Mouse (Mus musculus): ENCODE data around the gene Col6a2. TPM values are rescaled to one million over a fixed set of nuclear protein-coding genes. Genes with fewer than 3 reads are reported as not detected.

Col6a2 gene
- polyA plus RNA-seq, 1 experiment from 2014 or later = 19.9 TPM

Other genes starting within 250 kb of the Col6a2 start
- gene AC141477.1, start 183.2 kb downstream of the Col6a2 start, polyA plus RNA-seq (2014; fragmentation: Nextera tagmentation; extraction: Ambion mirVana) = not detected in 2 replicates
- 5.4 and 7.8 TPM in 2 replicates for gene Pcnt, start 180.8 kb downstream of the Col6a2 start, polyA plus RNA-seq (2014; fragmentation: Nextera tagmentation; extraction: Ambion mirVana)
- not detected in 2 replicates for gene 2610028H24Rik, start 174.5 kb downstream of the Col6a2 start, polyA plus RNA-seq (2014; fragmentation: Nextera tagmentation; extraction: Ambion mirVana)
- 66.8 and 67.4 TPM in 2 replicates for gene Mcm3ap, start 154.7 kb downstream of the Col6a2 start, polyA plus RNA-seq (2014; fragmentation: Nextera tagmentation; extraction: Ambion mirVana)
- gene Ybey, start 154.5 kb downstream of the Col6a2 start, polyA plus RNA-seq (2014; fragmentation: Nextera tagmentation; extraction: Ambion mirVana) = 5.1 and 5.3 TPM in 2 replicates
- gene Lss, start 92.0 kb downstream of the Col6a2 start, polyA plus RNA-seq (2014; fragmentation: Nextera tagmentation; extraction: Ambion mirVana) = 36.2 and 39.9 TPM in 2 replicates
- gene Spatc1l, start 61.4 kb downstream of the Col6a2 start, polyA plus RNA-seq (2014; fragmentation: Nextera tagmentation; extraction: Ambion mirVana) = not detected in 2 replicates
- not detected in 2 replicates for gene Ftcd, start 48.0 kb downstream of the Col6a2 start, polyA plus RNA-seq (2014; fragmentation: Nextera tagmentation; extraction: Ambion mirVana)
- 24.7 and 26.4 TPM in 2 replicates for gene Col6a1, start 102.5 kb upstream of the Col6a2 start, polyA plus RNA-seq (2014; fragmentation: Nextera tagmentation; extraction: Ambion mirVana)